Mouse (Mus musculus): ENCODE measurements around the gene Gm11127.
"Not testable (repeated sequence)": the region's sequence is repeated elsewhere in the genome, so short reads cannot be mapped to it uniquely, and the experiment has no call there.

Gene Gm11127

DNA sequence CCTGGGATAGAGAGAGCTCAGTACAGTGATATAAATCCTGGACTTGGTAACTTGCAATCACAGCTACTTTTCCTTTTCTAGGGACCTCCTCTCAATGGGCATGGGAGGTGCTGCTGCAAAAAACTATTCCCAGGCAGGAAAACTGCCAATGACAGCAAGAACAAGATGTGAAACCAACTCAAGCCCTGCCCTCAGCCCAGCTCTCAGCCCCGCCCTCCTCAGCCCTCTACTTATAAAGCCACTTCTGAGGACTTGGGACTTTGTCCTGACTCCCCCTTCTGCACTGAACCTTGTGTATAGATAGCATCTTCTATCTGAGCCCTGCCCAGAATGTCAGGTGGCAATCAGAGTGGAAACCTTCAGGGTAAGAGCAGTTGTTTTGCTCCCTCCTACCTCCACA lies at the start of gene Gm11127:
Gm11127 (minus strand) TSS at position 10 of the 400 bp plus-strand sequence.
- DNase-seq (ENCODE audit: low read depth, low spot score): not testable (repeated sequence)

DNA sequence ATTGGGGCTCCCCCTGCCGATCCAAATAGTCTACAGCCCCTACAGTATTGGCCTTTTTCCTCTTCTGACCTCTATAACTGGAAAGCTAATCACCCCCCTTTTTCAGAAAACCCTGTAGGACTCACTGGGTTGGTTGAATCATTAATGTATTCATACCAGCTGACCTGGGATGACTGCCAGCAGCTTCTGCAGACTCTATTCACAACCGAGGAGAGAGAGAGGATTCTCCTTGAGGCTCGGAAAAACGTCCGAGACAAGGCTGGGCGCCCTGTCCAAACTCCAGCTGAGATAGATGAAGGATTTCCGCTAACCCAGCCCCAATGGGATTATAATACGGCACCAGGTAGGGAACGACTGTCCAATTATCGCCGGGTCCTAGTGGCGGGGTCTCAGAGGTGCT lies 43.9 kb upstream of the Gm11127 start:
- DNase-seq (ENCODE audit: low read depth, low spot score): not testable (repeated sequence)

DNA sequence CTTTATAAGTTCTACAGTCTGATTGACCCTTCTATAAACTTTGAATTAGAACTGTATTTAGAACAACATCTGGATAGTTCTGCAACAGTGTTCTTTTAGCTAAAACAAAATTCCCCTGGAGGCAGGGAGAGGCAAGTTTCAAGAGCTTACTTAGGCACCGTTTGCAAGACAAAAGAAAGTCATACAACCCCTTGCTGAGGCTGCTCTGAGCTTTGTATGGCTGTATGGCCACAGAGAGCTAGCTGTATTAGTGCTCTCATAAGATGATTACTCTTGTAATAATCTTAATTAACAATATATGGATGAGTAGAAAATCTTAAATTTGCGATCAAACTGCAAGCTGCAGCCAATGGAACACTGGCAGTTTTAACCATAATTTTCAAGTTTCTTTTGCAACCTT lies 41.4 kb upstream of the Gm11127 start:
- DNase-seq (ENCODE audit: low read depth, low spot score): not testable (repeated sequence)

DNA sequence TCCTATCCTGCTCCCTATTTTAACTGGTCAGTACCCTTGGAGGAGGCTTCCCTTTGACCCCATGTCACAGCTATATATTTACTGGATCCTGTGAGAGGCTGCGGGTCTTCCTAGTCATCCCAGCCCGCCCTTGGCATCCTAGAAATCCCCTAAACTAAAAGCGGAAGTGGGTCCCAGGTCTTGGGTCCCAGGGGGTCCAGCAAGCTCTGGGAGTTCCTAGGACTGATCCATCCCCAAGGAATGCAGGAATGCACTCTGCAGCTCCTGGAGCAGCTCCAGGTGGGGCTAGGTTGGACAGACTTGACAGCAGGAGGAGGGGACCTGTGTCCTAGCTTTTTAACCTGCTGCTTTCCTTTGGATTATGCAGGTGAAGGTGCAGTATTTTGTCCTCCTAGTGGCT lies 35.8 kb upstream of the Gm11127 start:
- DNase-seq (ENCODE audit: low read depth, low spot score): no peak

DNA sequence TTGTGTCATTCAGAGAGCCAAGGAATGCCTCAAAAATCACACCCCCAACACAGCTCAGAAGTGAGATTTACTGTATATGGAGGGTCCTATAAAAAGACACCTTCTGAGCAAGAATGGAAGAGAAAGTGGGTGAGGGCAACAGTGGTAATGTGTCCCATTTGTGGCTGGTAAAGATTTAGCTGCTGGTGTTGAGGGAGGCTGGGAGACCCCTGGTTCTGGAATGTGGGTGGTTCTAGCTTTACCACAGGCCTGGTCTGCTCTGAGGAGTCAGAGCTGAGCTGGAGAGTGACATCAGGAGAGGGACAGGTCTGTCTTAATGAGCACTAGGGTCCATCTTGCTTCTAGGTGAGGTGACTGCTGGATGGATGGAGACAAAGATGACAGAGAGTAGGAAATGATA lies 34.3 kb upstream of the Gm11127 start:
- not testable (repeated sequence) for DNase-seq (ENCODE audit: low read depth, low spot score)

DNA sequence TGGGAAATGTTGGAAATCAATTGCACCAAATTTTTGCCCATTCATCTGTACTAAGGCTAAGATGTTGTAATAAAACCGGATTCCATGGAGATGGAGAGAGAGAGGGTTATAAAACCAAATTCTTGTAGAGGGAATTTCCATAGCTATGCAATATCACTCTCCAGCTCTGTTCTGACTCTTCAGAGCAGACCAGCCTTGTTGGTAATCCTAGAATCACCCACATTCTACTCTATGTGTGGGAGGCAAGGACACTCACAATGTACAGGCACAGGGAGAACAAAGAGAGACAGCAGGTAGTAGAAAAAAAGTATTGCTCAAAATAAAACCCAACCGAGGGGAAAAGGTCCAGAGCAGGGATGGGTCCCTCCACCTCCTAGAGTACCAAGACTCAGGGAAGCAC lies 33.8 kb upstream of the Gm11127 start:
- not testable (repeated sequence) for DNase-seq (ENCODE audit: low read depth, low spot score)

DNA sequence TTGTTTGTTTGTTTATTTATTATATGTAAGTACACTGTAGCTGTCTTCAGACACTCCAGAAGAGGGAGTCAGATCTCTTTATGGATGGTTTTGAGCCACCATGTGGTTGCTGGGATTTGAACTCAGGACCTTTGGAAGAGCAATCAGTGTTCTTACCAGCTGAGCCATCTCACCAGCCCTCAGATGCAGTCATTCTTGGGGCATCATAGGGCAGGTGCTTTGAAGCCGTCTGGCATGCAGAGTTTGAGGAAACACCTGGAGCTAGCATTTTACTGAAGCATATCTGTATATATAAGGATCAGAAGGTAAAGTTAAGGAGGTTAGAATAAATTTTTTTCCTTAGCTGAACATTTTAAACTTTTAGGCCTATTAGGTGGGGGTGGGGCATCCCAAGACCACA lies 27.8 kb upstream of the Gm11127 start:
- DNase-seq (ENCODE audit: low read depth, low spot score): not testable (repeated sequence)

DNA sequence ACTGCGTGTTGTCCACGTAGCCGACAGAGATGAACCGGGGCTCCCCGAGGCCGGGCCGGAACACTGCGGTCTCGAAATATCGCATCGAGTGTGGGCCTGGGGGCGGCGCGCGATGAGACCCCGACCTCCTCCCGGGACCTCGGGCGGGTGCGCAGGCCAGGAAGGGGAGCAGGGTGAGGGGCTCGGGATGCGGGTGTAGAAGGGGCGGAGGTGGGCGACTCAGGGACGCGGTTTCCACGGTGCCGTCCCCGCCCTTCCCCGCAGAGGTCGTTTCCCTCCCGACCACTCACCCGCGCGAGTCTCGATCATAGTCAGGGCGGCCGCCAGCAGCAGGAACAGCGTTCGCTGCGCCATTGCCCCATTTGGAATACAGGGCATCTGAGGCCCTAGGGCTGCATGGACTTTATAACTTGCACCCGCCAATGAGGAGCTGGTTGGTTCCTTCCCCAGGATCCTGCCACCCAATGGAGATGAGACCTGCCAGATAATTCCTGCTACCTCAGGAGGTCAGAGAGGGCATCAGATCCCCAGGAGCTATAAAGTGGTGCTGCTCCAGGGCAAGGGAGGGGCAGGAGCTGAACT lies 25.8 kb upstream of the Gm11127 start:
- no peak for DNase-seq (ENCODE audit: low read depth, low spot score)

DNA sequence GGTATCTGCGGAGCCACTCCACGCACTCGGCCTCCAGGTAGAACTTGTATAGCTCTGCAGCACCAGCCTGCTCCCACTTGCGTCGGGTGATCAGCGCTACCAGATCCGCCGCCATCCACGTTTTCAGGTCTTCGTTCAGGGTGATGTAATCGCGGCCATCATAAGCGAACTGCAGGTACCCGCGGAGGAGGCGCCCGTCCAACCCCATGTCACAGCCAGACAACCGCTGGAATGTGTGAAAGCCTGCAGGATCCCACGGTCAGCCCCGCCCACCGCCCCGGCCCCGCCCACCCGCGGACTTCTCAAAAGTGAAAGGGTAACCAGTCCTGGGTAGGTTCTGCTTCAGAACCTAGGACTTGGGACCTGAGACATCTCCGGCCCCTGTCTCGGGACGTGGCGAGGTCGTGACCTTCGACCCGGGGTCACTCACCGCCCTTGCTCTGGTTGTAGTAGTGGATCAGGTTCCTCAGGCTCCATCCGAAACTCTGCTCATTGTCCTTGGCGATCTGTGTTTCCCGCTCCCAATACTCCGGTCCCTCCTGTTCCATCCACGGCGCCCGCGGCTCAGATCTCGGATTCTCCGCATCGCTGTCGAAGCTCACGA lies 25.2 kb upstream of the Gm11127 start:
- peak; percentile 46 for DNase-seq (ENCODE audit: low read depth, low spot score)

DNA sequence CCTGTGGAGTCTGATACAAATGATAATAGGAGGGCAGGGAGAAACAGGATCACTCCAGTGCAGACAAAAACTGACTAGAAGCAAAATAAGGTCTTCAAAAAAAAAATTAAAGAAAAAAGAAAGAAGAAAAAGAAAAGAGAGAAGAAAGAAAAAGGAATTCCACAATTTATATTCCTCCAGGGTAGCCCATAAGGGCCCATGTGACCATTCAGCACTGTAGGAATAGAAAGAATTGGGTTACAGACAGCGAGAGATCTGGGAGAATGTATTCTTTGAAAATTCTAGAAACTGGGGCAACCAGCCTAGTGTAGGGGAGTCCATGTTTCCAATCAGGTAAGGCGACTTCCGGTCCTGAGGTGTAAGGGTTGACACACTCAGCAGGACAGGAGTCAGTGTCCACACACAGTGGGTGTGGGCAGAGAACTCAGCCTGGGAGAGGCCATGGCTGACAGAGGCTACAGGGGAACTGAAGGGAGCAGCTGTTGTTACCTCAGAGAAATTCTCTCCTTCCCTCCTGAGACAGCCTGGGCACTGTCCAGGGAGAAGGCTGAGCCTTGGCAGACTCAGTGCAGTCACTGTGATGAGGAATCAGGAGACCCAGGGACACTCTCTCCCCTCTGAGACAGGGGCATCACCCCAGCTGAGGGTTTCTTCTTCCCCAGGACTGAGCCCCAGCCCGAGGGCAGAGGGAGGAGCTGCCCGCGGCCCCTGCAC lies 24.5 kb upstream of the Gm11127 start:
- DNase-seq (ENCODE audit: low read depth, low spot score): not testable (repeated sequence)

DNA sequence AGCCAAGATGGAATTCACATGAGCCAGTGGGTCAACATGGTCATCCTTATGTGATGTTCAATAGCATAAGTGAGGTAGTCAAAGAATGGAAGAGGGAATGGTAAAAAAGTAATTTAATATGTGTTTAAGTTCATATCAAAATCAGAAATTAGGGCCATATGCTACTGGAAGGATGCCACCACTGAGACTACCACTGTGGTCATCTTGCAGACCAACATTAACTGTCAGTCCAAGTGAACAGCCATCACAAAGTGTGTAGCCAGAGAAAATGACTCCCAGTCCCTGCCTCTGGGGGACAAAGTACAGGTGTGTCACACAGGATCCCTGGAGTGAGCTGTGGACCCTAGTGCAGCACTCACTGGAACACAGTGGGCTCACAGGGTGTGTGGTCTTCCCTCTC lies 23.7 kb upstream of the Gm11127 start:
- not testable (repeated sequence) for DNase-seq (ENCODE audit: low read depth, low spot score)

DNA sequence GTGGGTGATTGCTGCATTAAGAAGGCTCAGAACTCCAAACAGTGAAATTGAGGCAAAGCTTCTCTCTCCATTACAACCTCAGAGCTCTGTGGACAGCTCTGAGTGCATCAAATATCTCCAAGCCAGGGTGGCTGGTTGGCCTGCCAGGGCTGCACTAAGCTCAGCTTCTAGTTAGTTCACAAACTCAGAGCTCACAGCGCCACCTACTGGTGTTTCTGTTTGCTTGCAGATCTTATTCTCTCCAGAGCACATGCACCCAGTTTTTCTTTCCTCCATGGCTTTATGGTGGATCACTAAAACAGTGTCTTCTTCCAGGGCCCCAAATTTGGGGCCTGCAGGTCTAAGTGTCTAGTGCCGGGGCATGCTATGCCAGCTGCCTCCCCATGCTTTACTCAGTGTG lies 2.7 kb upstream of the Gm11127 start:
- DNase-seq (ENCODE audit: low read depth, low spot score): peak; percentile 88

DNA sequence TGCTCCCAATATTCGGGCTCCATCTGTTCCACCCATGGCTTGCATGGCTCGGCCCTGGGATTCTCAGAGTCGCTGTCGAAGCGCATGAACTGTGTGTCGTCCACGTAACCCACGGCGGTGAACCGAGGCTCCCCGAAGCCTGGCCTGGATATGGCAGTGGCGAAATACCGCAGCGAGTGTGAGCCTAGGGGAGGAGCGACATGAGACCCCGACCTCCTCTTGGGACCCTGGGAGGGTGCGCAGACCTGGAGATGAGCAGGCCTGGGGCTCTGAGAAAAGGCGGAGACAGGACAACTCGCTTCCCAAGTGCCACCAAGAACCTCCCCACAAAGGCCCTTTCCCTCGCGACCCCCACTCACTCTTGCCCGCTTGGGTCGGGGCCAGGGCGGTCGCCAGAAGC lies 244 bp downstream of the Gm11127 start:
- DNase-seq (ENCODE audit: low read depth, low spot score): not testable (repeated sequence)

DNA sequence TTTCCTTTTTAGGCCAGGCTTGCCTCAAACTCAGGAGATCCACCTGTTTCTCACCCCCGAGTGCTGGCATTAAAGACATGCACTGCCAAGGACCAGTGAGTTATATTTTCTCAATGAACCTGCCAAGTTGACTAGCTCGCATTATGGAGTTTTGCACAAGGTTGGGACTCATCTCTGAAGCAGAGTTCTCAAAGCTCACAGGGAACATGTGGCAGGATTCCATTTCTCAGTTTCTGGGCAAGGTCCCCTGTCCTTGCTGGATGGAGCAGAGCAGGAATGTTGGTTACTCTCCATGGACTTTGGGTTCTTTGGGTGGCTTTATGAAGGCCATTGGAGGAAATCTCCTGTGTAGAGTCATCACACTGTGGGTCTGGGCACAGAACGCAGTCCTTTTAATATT lies 14.9 kb downstream of the Gm11127 start:
- DNase-seq (ENCODE audit: low read depth, low spot score): no peak

DNA sequence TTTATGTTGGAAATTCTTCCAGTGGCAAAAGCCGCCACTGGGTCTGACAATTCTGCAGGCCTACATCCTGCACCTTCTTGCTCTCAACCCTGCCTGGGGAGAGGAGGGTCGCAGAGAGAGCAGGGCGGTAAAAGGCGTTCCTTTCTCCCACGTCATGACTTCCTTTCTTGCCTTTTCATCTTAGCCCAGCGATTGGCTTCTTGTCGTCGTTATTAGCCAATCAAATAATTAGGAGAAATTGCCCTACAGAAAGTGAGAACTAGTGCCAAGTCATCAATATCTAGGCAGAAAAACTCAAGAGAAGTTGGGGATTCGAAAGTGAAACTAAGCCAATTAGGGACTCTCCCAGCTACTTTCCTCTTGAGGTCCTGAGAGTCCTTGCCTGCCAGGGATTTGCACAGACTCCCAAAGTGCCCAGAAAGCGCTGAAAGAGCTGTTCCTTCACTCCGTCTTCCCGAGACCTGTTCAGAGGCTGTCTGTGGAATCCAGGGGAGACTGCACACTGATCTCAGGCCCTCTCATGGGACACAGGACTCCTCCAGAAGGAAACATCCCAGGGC lies 15.5 kb downstream of the Gm11127 start, which contains the start of the genes H2-T22 and Gm6034:
H2-T22 (minus strand) TSS at position 138 of the 560 bp plus-strand sequence.
Gm6034 (plus strand) TSS at position 352 of the 560 bp plus-strand sequence.
- DNase-seq (ENCODE audit: low read depth, low spot score): peak; percentile 74

DNA sequence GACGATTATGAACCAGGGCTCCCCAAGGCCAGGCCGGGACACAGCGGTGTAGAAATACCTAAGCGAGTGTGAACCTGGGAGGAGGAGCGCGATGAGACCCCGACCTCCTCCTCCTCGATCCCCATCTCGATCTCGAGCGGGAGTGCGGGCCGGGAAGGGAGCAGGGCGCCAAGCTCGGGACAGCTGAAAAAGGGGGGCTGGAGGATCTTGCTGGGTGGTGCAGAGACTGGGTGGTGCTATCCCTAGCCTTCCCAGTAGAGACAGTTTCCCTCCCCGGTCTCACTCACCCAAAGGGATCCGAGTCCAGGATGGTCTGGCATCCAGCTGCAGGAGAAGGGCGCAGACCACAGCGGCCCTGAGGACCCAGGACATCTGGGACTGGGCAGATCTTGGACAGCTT lies 16.1 kb downstream of the Gm11127 start:
- DNase-seq (ENCODE audit: low read depth, low spot score): not testable (repeated sequence)

DNA sequence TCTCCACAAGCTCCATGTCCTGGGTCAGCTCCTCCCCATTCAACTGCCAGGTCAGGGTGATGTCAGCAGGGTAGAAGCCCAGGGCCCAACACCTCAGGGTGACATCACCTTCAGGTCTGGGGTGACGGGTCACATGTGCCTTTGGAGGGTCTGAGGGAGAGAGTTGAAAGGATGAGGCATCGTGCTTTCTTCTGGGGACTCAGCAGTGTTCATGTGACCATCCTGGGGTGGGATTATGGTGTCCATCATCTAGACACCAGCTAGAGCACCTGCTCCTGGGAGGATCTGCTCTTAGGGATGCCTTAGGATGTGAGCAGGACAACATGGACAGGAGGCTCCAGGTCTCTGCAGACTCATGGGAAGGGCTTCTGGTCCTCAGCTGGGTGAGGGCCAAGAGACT lies 17.6 kb downstream of the Gm11127 start:
- DNase-seq (ENCODE audit: low read depth, low spot score): not testable (repeated sequence)

DNA sequence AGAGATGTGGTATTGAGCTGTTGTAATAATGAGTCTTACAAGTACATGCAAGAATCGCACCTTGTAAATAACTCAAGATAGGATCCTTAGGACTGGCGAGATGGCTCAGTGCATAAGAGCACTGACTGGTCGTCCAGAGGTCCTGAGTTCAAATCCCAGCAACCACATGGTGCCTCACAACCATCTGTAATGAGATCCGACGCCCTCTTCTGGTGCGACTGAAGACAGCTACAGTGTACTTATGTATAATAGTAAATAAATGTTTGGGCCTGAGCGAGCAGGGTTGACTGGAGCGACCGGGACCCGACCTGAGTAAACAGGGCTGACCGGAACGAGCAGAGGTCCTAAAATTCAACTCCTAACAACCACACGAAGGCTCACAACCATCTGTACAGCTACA lies 22.0 kb downstream of the Gm11127 start:
- not testable (repeated sequence) for DNase-seq (ENCODE audit: low read depth, low spot score)

DNA sequence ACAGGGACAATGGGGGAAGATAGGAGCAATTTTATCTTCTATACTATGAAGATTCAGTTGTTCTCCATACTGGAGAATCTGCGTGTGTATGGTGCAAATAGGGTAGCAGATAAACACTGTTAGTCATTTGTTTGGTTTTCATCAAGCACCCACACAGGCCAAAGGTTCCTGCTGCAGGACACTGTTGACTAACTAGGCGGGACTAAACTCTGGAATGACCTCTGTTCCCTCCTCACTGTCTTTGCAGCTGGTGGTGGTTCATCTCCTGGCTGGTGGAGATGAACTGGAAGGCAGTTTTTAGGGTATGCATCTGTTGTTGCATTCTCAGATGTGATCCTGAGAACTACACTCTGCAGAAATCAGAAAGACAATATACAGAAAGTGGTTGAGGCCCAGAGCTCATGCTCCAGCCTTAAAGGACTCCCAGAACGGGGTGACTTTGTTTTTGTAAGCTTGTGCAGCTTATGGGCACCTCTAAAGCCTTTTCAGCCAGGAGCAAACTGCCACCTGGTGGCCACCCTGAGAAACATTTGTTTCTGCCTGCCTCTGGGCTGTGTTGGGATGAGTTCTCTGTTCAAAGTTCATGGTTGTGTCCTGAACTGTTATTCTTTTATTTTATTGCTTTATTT lies 23.0 kb downstream of the Gm11127 start:
- not testable (repeated sequence) for DNase-seq (ENCODE audit: low read depth, low spot score)

DNA sequence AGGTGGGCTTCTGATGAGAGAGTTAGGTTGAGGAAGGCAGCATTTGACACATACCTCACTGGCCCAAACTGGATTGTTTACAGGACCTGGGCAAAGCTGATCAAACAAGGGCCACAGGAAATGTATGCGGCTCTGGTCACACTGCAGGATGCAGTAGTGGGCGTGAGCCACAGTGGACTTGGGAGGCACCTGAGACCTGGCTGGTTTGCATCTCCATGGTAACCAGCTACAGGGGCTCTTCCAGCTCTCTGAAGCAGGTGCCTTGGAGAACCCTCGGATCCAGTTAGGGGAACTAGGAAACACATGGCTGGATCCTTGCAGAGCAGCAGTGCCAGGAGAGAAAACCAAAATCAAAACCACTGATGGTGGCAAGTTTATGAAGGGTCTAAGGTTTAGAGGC lies 23.6 kb downstream of the Gm11127 start:
- not testable (repeated sequence) for DNase-seq (ENCODE audit: low read depth, low spot score)

DNA sequence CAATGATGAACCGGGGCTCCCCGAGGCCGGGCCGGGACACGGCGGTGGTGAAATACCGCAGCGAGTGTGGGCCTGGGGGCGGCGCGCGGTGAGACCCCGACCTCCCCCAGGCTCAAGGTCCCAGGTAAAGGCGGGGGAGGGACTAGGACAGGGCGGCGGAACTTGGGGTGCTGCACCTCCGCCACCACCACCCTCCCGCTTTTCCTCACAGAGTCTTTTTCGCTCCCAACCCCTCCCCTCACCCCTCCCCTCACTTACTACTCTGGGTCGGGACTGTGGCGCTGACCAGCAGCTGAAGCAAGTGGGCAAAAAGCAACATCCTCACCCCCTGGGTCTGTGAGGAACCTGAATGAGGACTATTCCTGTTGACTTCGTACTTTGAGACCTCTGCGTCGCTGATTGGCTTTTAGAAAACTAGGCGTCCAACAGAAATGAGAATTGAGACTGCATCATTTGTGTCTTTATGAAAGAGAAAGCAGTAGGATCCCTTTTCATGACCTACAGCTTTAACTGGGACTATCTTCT lies 25.8 kb downstream of the Gm11127 start, which contains the start of gene H2-T23:
H2-T23 (minus strand) TSS at position 505 of the 525 bp plus-strand sequence.
- not testable (repeated sequence) for DNase-seq (ENCODE audit: low read depth, low spot score)
